Mouse (Mus musculus) forebrain, embryonic 13.5 days (tissue): ENCODE measurements around the gene Zfp784. TPM values are rescaled to one million over a fixed set of nuclear protein-coding genes. Genes with fewer than 3 reads are reported as not detected.

Source experiments
- ATAC-seq: fragments of 200-750 bp; cut with Nextera tagmentation; 2 replicates; pipeline ENCODE4 v1.8.0; 2017
- H3K27ac ChIP-seq: fragments of 300-500 bp; sonication (generic); 2 replicates; pipeline ENCODE4 v1.5.1; 2015; ENCODE audit warnings: inconsistent platforms, mild to moderate bottlenecking, moderate library complexity
- H3K27me3 ChIP-seq: fragments of 300-500 bp; sonication (generic); 2 replicates; pipeline ENCODE4 v1.6.1; 2015; ENCODE audit warnings: mild to moderate bottlenecking, inconsistent platforms
- H3K36me3 ChIP-seq: fragments of 300-500 bp; sonication (generic); 2 replicates; pipeline ENCODE4 v1.6.1; 2015; ENCODE audit warnings: mild to moderate bottlenecking, inconsistent platforms; ENCODE audit not compliant: poor library complexity, severe bottlenecking
- H3K4me1 ChIP-seq: fragments of 300-500 bp; sonication (generic); 2 replicates; pipeline ENCODE4 v1.6.1; 2015; ENCODE audit warnings: inconsistent platforms
- H3K4me2 ChIP-seq: fragments of 300-500 bp; sonication (generic); 2 replicates; pipeline ENCODE4 v1.6.1; 2015; ENCODE audit warnings: inconsistent platforms, mild to moderate bottlenecking, moderate library complexity
- H3K4me3 ChIP-seq: fragments of 300-500 bp; sonication (generic); 2 replicates; pipeline ENCODE4 v1.5.1; 2015; ENCODE audit warnings: mild to moderate bottlenecking, inconsistent platforms
- H3K9ac ChIP-seq: fragments of 300-500 bp; sonication (generic); 2 replicates; pipeline ENCODE4 v1.6.1; 2015; ENCODE audit warnings: mild to moderate bottlenecking, inconsistent platforms
- H3K9me3 ChIP-seq: fragments of 300-500 bp; sonication (generic); replicated peaks from 2 replicates; pipeline ENCODE4 v1.6.1; 2016; ENCODE audit warnings: inconsistent platforms
- WGBS: fragments of 180-500 bp; shearing (Covaris S2); methylation state at CpG from one replicate; pipeline ENCODE4 v1.1.7; 2015; 5-methylcytosine and 5-hydroxymethylcytosine counted together
- polyA plus RNA-seq: library from polyadenylated mRNA; unstranded; fragments of >200 nt; fragmentation: Nextera tagmentation; extraction: Ambion mirVana; gene quantifications from 2 replicates; pipeline ENCODE4 v1.2.1, GENCODE M21; 2015

Zfp784 gene
- polyA plus RNA-seq, 1 experiment from 2014 or later = 5.6 TPM

DNA sequence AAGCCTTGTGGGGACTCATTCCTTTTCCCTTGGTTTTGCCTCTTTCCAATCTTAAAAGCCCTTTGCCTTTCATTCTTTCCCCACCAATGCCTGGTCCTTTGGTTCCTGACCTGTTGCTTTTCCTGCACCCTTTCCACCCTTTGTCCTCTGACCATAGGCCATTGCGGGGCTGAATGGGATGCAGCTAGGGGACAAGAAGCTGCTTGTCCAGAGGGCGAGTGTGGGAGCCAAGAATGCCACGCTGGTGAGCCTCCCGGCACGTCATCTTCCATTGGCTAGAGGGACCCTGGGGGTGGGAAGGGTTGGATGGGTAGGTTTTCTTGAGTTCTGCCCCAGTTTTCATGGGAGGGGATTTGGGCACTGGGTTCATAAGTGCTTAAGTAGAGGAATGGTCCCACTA, 36.7 kb upstream of the Zfp784 start:
- Histone ChIP-seq H3K9ac (no peak overlapping the region), H3K4me2 (no peak overlapping the region), H3K4me3 (no peak overlapping the region), H3K36me3 (peaks cover 91% of the 10 kb centered on the region), H3K27me3 (no peaks in the 10 kb centered on the region), H3K4me1 (no peaks in the 10 kb centered on the region), H3K9me3 (no peaks in the 10 kb centered on the region), H3K27ac (no peak overlapping the region)
- no peak for ATAC-seq
- WGBS = 92% methylated on average over 5 of the region's 5 CpGs

DNA sequence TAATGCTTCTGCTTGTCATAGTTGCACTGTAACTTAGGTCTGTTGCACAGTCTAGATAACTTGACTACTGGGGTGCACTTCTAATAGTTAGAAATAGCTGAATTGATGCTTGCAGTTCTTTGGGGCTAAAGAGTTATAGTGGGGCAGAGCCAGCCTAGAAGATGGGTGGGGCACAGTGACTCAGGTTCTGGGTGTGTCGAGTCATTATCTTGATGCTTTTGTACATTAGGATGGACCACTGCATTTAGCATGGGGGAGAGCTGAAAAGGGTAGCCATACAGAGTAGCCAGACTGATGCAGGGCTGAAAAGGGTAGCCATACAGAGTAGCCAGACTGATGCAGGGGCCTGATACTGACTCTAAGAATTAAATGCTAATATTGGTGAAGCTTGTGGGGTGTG, 35.3 kb upstream of the Zfp784 start:
- Histone ChIP-seq H3K36me3 (peaks cover 98% of the 10 kb centered on the region), H3K4me1 (no peaks in the 10 kb centered on the region), H3K4me3 (no peak overlapping the region), H3K27me3 (no peaks in the 10 kb centered on the region), H3K9ac (no peak overlapping the region), H3K27ac (no peak overlapping the region), H3K4me2 (no peak overlapping the region), H3K9me3 (no peaks in the 10 kb centered on the region)
- WGBS = 86% methylated on average over 1 of the region's 1 CpGs
- ATAC-seq = no peak

- H3K9me3 ChIP-seq = no peaks in the 10 kb centered on the region
- no peak overlapping the region for H3K27ac ChIP-seq
- no peak for ATAC-seq
- no peak overlapping the region for H3K4me3 ChIP-seq
- no peak overlapping the region for H3K9ac ChIP-seq
- no peak overlapping the region for H3K4me2 ChIP-seq
- H3K27me3 ChIP-seq = no peaks in the 10 kb centered on the region
- H3K4me1 ChIP-seq = peaks cover 35% of the 10 kb centered on the region
- 95% methylated on average over 6 of the region's 6 CpGs for WGBS
- peaks cover 40% of the 10 kb centered on the region for H3K36me3 ChIP-seq
Observed at GRCm38 (mm10) chr7:5064886-5065285, 26.6 kb upstream of the Zfp784 start.

DNA sequence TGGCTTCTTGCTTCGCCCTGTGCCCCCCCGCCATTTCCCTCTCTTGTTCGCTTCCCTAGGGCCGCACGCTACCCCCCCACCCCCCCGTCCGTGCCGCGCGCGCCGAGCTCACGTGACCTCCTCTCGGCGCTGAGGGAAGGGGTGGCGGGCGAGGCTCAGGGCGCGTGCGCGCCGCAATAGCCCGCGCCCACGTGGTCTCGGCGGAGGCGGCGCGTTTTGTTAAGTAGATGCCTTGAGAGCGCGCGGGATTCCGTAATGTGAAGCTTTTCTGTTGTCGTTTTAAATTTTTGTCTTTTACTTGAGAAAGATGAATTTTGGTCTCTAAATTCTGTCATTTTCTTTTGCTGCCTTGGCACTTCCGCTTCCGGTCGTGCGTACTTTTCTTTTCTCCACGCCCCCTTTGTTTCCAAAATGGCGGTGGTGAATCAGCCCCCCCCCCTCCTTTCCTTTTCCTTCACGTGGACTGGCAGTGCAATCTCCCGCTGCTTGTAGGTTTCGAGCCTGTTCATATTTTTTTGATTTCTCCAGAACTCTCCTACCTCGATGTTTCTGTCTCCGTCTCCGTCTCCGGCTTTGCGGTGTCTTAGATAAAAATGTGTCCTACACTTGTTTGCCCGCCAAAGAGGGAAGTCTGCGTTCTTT, 24.2 kb upstream of the Zfp784 start:
- under 1% methylated on average over 45 of the region's 51 CpGs for WGBS
- Histone ChIP-seq H3K9me3 (no peaks in the 10 kb centered on the region), H3K9ac (peak overlapping the region; percentile 79), H3K27me3 (peaks cover 16% of the 10 kb centered on the region), H3K36me3 (peaks cover 16% of the 10 kb centered on the region), H3K4me2 (peak overlapping the region; percentile 84), H3K4me3 (peak overlapping the region; percentile 58), H3K27ac (peak overlapping the region; percentile 99), H3K4me1 (peaks cover 47% of the 10 kb centered on the region)
- peak; percentile 49 for ATAC-seq

DNA sequence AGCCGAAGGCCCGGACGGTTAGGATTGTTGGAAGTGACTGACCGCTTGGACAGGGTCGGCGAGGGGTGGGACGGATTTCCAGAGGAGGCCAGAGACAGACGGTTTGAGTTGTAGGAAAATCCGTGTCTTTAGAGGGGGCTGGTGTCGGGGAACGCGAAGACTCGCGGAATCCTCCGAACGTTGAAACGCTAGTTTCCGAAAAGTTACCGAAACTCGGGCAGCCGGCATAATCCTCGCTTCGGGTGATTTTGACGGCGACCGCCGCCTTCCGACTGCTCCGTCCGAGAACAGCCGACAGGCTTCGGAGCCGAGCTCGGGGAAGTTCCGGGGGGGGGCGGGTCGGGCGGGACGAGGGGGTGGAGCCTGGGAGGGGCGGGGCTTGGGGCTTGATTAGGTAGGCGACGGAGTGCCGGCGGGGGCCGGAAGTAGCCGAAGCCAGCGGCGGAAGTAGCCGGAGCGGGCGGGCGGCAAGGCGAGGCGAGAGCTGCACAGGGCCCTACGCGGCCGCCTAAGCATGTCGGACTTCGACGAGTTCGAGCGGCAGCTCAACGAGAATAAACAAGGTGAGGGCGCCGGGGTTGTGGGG, 23.6 kb upstream of the Zfp784 start, which contains the start of gene U2af2:
Gene U2af2, plus strand, starts transcription at position 370 of the 586 bp plus-strand sequence.
- WGBS = under 1% methylated on average over 51 of the region's 65 CpGs
- Histone ChIP-seq H3K4me2 (peak within 1 kb of the TSS; percentile 84), H3K4me1 (peaks cover 53% of the 10 kb centered on the region), H3K4me3 (peak within 1 kb of the TSS; percentile 58), H3K9ac (peak within 1 kb of the TSS; percentile 89), H3K36me3 (peaks cover 10% of the 10 kb centered on the region), H3K9me3 (no peaks in the 10 kb centered on the region), H3K27me3 (peaks cover 22% of the 10 kb centered on the region), H3K27ac (peak within 1 kb of the TSS; percentile 99)
- ATAC-seq = peak; percentile 81

DNA sequence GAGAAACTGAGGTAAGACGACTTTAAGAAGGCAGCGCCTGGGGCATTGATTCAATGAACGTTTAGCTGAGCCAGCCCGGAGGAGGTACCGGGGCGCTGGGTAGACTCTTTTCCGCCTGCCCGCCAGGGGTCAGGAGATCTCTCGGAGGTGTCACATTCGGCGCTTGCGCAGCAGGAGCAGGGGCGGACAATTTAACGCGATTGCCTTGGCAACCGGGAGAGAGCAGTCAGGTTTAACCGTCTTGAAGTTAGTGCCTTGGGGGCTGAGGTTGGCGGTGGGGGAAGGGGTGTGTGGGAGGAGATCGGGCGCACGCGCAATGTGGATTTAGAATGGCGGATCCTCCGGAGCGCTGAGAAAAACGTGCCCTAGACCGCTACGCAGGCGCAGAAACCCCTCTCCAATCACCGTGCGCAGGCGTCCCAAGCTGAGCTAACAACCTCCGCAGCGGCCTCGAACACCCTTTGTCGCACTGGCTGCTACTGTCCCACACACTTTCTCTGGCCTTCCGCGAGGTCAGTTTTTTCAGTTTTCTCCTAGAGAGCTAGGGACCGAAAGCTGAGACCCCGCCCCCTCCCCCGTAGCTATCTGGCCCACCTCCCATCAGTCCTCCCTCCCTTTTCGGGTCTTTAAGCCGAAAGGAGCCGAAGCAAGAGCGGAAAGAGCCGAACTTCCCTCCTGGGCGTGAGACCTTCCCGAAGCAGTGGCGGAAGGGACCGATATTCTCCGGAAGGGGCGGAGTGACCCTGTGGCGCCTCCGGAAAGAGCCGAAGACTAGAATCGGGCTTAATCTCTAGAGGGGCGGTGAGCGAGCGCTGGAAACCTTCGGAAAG, 22.9 kb upstream of the Zfp784 start:
- Histone ChIP-seq H3K36me3 (peaks cover 3% of the 10 kb centered on the region), H3K4me3 (peak overlapping the region; percentile 58), H3K4me2 (peak overlapping the region; percentile 84), H3K9ac (peak overlapping the region; percentile 89), H3K27ac (peak overlapping the region; percentile 99), H3K4me1 (peaks cover 58% of the 10 kb centered on the region), H3K9me3 (no peaks in the 10 kb centered on the region), H3K27me3 (peaks cover 29% of the 10 kb centered on the region)
- ATAC-seq = peak; percentile 92
- WGBS = under 1% methylated on average over 58 of the region's 60 CpGs

DNA sequence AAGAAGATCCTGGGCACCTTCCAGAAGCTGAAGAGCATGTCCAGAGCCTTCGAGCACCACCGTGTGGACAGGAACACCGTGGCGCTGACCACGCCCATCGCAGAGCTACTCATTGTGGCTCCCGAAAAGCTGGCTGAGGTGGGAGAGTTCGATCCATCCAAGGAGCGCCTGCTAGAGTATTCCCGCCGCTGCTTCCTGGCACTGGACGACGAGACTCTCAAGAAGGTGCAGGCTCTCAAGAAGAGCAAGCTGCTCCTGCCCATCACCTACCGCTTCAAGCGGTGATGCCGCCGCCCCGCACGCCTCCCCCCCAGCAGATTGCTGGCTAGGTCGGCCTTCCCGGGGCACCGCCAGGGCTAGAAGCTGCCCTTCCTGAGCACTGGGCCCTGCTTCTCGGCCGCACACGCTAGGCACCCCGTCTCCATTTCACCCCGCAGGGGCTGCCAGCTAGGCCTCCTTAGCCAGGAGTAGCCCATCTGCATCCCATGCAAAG, 22.0 kb upstream of the Zfp784 start:
- H3K9ac ChIP-seq = peak overlapping the region; percentile 89
- peak overlapping the region; percentile 99 for H3K27ac ChIP-seq
- H3K4me1 ChIP-seq = peaks cover 51% of the 10 kb centered on the region
- WGBS = 3% methylated on average over 27 of the region's 27 CpGs
- no peaks in the 10 kb centered on the region for H3K9me3 ChIP-seq
- peaks cover 38% of the 10 kb centered on the region for H3K27me3 ChIP-seq
- H3K36me3 ChIP-seq = no peaks in the 10 kb centered on the region
- peak overlapping the region; percentile 84 for H3K4me2 ChIP-seq
- ATAC-seq = no peak
- H3K4me3 ChIP-seq = peak overlapping the region; percentile 58

GRCm38 (mm10) chr7:5059421-5059820, 21.2 kb upstream of the Zfp784 start:
- Histone ChIP-seq H3K27ac (peak overlapping the region; percentile 99), H3K4me2 (no peak overlapping the region), H3K27me3 (peaks cover 46% of the 10 kb centered on the region), H3K36me3 (no peaks in the 10 kb centered on the region), H3K9me3 (no peaks in the 10 kb centered on the region), H3K9ac (no peak overlapping the region), H3K4me1 (peaks cover 49% of the 10 kb centered on the region), H3K4me3 (0 out of 2 replicates have a peak overlapping the region, but pooled peaks have one; percentile 2)
- no peak for ATAC-seq
- WGBS = 88% methylated on average over 12 of the region's 12 CpGs

DNA sequence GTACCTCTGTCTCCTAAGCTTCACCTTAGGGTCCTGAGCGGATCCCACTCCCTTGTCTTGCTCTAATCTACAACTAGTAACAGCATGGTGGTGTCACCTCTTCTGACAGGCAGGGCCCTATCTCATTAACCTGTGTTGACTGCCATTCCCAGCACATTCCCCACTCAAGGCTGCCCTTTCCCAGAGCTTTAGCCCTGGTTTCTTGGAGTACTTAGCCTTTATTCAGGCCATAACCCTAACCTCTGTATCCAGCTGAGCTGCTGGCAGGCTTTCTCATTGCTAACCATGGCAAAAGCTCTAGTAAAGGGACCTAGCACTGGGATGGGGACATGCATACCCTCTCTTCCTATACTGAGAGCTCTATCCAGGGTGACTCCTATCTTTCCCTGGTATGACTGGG, 20.4 kb upstream of the Zfp784 start:
- Histone ChIP-seq H3K27me3 (peaks cover 54% of the 10 kb centered on the region), H3K4me2 (no peak overlapping the region), H3K4me3 (no peak overlapping the region), H3K9ac (no peak overlapping the region), H3K4me1 (peaks cover 49% of the 10 kb centered on the region), H3K27ac (no peak overlapping the region), H3K36me3 (no peaks in the 10 kb centered on the region), H3K9me3 (no peaks in the 10 kb centered on the region)
- 96% methylated on average over 1 of the region's 1 CpGs for WGBS
- ATAC-seq = no peak

DNA sequence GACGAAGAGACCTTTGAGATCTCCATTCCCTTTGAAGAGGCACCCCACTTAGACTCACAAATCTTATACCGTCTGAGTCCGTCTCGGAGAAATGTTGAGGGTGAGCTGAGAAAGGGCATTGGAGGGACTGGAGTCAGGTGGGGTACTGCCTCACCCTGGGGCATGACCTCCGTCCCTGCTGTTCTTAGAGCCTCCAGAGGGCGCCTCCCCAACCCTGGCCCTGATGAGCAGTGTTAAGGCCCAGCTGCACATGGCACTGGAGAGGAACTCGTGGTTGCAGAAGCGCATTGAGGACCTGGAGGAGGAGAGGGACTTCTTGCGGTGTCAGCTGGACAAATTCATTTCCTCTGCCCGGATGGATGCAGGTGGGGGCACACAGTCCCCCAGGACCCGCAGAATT, 19.6 kb upstream of the Zfp784 start:
- peaks cover 52% of the 10 kb centered on the region for H3K4me1 ChIP-seq
- ATAC-seq = no peak

DNA sequence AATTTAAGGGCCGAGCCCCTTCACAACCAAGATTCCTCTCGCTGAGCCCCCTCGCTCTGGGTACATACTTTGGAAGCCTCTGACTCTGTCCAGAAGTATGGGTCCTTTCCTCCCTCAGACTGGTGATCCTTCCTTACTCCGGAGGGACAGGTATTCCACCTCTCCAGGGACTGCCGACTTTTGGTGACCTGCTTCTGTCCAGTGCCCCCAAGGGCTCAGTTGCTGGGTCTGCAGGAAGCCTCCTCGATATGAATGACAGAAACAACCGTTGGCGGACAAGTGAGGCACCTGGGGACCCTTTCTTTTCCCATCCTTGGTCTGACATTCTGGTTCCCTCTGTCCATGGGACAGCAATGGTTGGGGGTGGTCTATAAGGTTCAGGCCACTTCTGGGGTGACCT, 19.1 kb upstream of the Zfp784 start:
- Histone ChIP-seq H3K4me1 (peaks cover 56% of the 10 kb centered on the region), H3K9ac (peak overlapping the region; percentile 74), H3K27me3 (peaks cover 67% of the 10 kb centered on the region), H3K9me3 (no peaks in the 10 kb centered on the region), H3K36me3 (no peaks in the 10 kb centered on the region), H3K4me3 (peak overlapping the region; percentile 51), H3K27ac (no peak overlapping the region), H3K4me2 (peak overlapping the region; percentile 71)
- no peak for ATAC-seq
- 40% methylated on average over 8 of the region's 8 CpGs for WGBS

More for the DNA sequence above, 19.6 kb upstream of the Zfp784 start:
- H3K36me3 ChIP-seq = no peaks in the 10 kb centered on the region
- H3K9me3 ChIP-seq = no peaks in the 10 kb centered on the region
- peaks cover 63% of the 10 kb centered on the region for H3K27me3 ChIP-seq
- no peak overlapping the region for H3K27ac ChIP-seq
- no peak overlapping the region for H3K9ac ChIP-seq
- peak overlapping the region; percentile 51 for H3K4me3 ChIP-seq
- WGBS = 29% methylated on average over 11 of the region's 11 CpGs
- peak overlapping the region; percentile 71 for H3K4me2 ChIP-seq
